Mouse (Mus musculus) lung, embryonic 16.5 days (tissue): Measurements from ENCODE around the gene Chad. TPM values are rescaled to one million over a fixed set of nuclear protein-coding genes. Genes with fewer than 3 reads are reported as not detected.

ENCODE experiments used
- ATAC-seq: fragments of 200-750 bp; cut with Nextera tagmentation; 2 replicates; pipeline ENCODE4 v1.8.0; 2017; ENCODE audit warnings: low read depth, mild to moderate bottlenecking, moderate library complexity
- H3K27ac ChIP-seq: fragments of 300-500 bp; sonication (generic); 2 replicates; pipeline ENCODE4 v1.5.1; 2014; ENCODE audit warnings: mild to moderate bottlenecking, control low read depth, low read length
- H3K27me3 ChIP-seq: fragments of 300-500 bp; sonication (generic); 2 replicates; pipeline ENCODE4 v1.6.1; 2014; ENCODE audit warnings: low read depth, low read length, mixed read lengths; ENCODE audit not compliant: control insufficient read depth, insufficient read depth
- H3K36me3 ChIP-seq: fragments of 300-500 bp; sonication (generic); 2 replicates; pipeline ENCODE4 v1.6.1; 2014; ENCODE audit warnings: low read length; ENCODE audit not compliant: control insufficient read depth, insufficient read depth
- H3K4me1 ChIP-seq: fragments of 300-500 bp; sonication (generic); replicated peaks from 2 replicates; pipeline ENCODE4 v1.6.1; 2014; ENCODE audit warnings: low read length, mixed read lengths; ENCODE audit not compliant: control insufficient read depth, insufficient read depth
- H3K4me2 ChIP-seq: fragments of 300-500 bp; sonication (generic); 2 replicates; pipeline ENCODE4 v1.6.1; 2014; ENCODE audit warnings: low read depth, low read length, control low read depth
- H3K4me3 ChIP-seq: fragments of 300-500 bp; sonication (generic); 2 replicates; pipeline ENCODE4 v1.5.1; 2014; ENCODE audit warnings: mild to moderate bottlenecking, low read length, control low read depth
- H3K9ac ChIP-seq: fragments of 300-500 bp; sonication (generic); 2 replicates; pipeline ENCODE4 v1.6.1; 2014; ENCODE audit warnings: low read length, control low read depth
- H3K9me3 ChIP-seq: fragments of 300-500 bp; sonication (generic); 2 replicates; pipeline ENCODE4 v1.6.1; 2016; ENCODE audit warnings: low read length; ENCODE audit not compliant: control insufficient read depth
- WGBS: fragments of 180-500 bp; shearing (Covaris S2); extraction: QIAGEN DNeasy Blood & Tissue Kit; methylation state at CpG from one replicate; pipeline ENCODE4 v1.1.7; 2014; 5-methylcytosine and 5-hydroxymethylcytosine counted together
- polyA plus RNA-seq: library from polyadenylated mRNA; unstranded; fragments of >200 nt; fragmentation: Nextera tagmentation; extraction: Ambion mirVana; gene quantifications from 2 replicates; pipeline ENCODE4 v1.2.1, GENCODE M21; 2015

Chad gene
- polyA plus RNA-seq = 5.8 and 7.6 TPM in 2 replicates

DNA sequence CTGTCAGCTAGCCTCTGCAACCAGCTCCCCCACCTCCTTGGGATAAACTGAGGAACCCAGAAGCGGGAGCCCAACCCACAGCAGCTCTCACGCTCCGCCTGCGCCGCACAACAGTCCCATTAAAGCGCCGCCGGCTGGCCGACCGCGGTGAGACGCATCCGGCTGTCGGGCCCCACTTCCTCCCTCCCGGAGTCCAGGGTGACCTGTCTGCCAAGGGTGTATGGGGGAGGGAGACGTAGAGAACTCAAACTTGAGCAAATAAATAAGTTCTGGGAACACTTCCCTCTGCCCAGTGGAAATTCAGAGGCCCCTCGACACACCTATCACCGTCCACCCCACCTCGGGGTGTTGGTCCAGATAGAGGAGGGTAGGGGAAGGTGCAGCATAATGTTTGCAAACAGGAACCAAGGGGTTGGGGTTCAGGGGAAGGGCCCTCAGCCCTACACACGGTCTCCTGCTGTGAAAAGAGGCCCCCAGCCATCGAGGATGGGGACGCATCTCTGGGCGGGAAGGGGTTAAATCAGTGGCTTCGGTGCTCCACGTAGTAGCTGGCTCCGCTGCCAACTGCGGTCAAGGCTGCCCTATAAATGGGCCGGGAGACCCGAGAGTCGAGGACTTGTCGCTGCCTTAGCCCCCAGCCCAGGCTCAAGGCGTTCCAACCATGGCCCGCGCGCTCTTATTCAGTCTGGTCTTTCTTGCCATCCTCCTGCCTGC is at the start of gene Chad:
Gene Chad, plus strand, starts transcription at position 611 of the 714 bp plus-strand sequence.
- 0 out of 2 replicates have a peak within 1 kb of the TSS, but pooled peaks have one; percentile 6 for H3K27ac ChIP-seq
- WGBS = 5% methylated on average over 35 of the region's 35 CpGs

DNA sequence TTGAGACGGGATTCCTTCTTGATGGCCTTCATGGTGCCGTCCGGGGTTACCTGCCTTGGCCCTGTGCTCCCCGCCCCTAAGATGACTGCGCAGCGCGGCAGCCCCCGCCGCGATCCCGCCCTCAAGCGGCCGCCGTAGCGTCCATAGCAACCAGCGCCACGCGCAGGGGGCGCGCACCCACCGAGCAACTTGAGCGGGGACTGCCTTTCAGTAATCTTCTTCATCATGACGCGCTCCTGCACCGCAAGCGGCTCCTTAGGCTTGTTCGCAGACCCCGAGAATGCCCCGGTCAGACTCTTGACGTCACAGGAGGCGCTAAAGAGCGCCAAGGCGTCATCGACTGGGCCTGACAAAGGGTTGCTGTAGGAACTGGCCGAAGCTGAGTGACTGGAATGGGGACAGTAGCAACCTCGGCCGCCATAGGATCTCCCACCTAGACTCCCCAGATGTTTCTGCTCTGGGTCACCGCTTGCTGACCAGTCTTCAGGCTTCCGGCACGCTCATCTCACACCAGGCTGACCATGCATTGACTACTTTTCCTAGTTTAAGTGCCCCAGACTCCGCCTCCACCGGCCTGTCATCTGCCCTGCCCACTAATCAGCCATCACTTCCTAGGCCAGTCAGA is 43.5 kb upstream of the Chad start, which contains the start of gene Mycbpap:
Gene Mycbpap, minus strand, starts transcription at position 524 of the 625 bp plus-strand sequence.
- Histone ChIP-seq H3K4me1 (peaks cover 3% of the 10 kb centered on the region; the same call in 1 of the 2 replicates), H3K36me3 (no peaks in the 10 kb centered on the region), H3K4me3 (peak within 1 kb of the TSS; percentile 64), H3K9me3 (no peaks in the 10 kb centered on the region), H3K27ac (0 out of 2 replicates have a peak within 1 kb of the TSS, but pooled peaks have one; percentile 14), H3K9ac (peak within 1 kb of the TSS; percentile 71), H3K4me2 (peak within 1 kb of the TSS; percentile 91), H3K27me3 (no peaks in the 10 kb centered on the region)
- WGBS = under 1% methylated on average over 42 of the region's 42 CpGs
- ATAC-seq = peak; percentile 81

More for the DNA sequence above, at the start of gene Chad:
- Histone ChIP-seq H3K9ac (peak within 1 kb of the TSS; percentile 64), H3K4me2 (peak within 1 kb of the TSS; percentile 57), H3K4me3 (peak within 1 kb of the TSS; percentile 23), H3K27me3 (no peaks in the 10 kb centered on the region), H3K9me3 (no peaks in the 10 kb centered on the region), H3K4me1 (peaks cover 16% of the 10 kb centered on the region), H3K36me3 (no peaks in the 10 kb centered on the region)
- peak; percentile 74 for ATAC-seq

GRCm38 (mm10) chr11:94526171-94526879 is 38.5 kb upstream of the Chad start:
- WGBS = 48% methylated on average over 9 of the region's 9 CpGs
- Histone ChIP-seq H3K4me1 (no peaks in the 10 kb centered on the region; the same call in 1 of the 2 replicates), H3K27me3 (no peaks in the 10 kb centered on the region), H3K9me3 (no peaks in the 10 kb centered on the region), H3K9ac (no peak overlapping the region), H3K36me3 (no peaks in the 10 kb centered on the region), H3K4me3 (no peak overlapping the region), H3K4me2 (no peak overlapping the region), H3K27ac (no peak overlapping the region)
- peak; percentile 53 for ATAC-seq

- 37% methylated on average over 3 of the region's 3 CpGs for WGBS
- ATAC-seq = no peak
Observed at GRCm38 (mm10) chr11:94528879-94529278, 36.0 kb upstream of the Chad start.

DNA sequence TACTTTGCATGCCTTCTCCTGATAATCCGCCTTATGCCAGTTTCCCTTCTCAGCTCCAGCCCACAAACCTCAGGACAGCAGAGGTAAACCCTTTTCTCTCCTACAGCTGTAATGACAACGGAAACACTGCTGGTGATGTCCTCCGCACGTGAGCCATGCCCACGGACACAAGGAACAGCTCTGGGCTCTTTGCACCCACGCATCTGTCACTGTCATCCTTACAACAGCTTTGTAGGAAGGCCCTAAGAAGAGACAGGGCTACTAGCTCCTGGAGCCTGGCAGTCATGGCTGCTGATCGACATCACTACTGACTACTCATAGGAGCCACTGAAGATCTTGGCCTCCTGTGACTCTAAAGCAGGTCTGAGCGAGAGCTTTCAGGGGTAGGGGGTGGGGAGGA is 31.7 kb upstream of the Chad start:
- Histone ChIP-seq H3K27ac (no peak overlapping the region), H3K36me3 (no peaks in the 10 kb centered on the region), H3K9me3 (no peaks in the 10 kb centered on the region), H3K9ac (no peak overlapping the region), H3K4me3 (no peak overlapping the region), H3K27me3 (no peaks in the 10 kb centered on the region), H3K4me2 (no peak overlapping the region), H3K4me1 (no peaks in the 10 kb centered on the region; the same call in 1 of the 2 replicates)
- no peak for ATAC-seq
- WGBS = 70% methylated on average over 8 of the region's 8 CpGs

More at GRCm38 (mm10) chr11:94528879-94529278, 36.0 kb upstream of the Chad start:
- H3K4me3 ChIP-seq = no peak overlapping the region
- no peaks in the 10 kb centered on the region for H3K9me3 ChIP-seq
- H3K9ac ChIP-seq = no peak overlapping the region
- no peak overlapping the region for H3K4me2 ChIP-seq
- H3K4me1 ChIP-seq = no peaks in the 10 kb centered on the region; the same call in 1 of the 2 replicates
- H3K27ac ChIP-seq = no peak overlapping the region
- no peaks in the 10 kb centered on the region for H3K36me3 ChIP-seq
- H3K27me3 ChIP-seq = no peaks in the 10 kb centered on the region

GRCm38 (mm10) chr11:94538733-94539292 is 26.0 kb upstream of the Chad start:
- Histone ChIP-seq H3K27me3 (no peaks in the 10 kb centered on the region), H3K27ac (no peak overlapping the region), H3K9ac (no peak overlapping the region), H3K9me3 (no peaks in the 10 kb centered on the region), H3K4me3 (no peak overlapping the region), H3K4me2 (no peak overlapping the region), H3K4me1 (no peaks in the 10 kb centered on the region), H3K36me3 (no peaks in the 10 kb centered on the region)
- no peak for ATAC-seq
- WGBS = 53% methylated on average over 8 of the region's 8 CpGs

DNA sequence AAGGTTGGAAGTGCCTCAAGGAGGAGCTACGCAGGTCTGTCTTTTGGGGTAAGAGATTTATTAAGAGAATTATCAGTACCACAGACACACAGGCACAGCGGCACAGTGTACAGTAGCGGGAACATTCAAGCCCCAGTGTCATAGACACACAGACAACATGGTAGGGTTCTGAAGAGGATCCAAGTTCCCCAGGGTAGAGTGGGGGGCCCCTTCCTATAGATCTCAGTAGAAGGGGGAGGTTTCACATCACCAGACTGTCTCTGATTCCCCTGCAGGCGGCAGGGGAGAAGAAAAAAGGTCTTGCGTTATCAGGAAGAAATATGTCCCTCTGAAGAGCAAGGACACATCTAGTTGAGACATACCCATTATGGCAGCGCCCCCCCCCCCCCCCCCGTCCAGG is 25.1 kb upstream of the Chad start:
- H3K27me3 ChIP-seq = no peaks in the 10 kb centered on the region
- no peak for ATAC-seq
- H3K4me1 ChIP-seq = peaks cover 3% of the 10 kb centered on the region; the same call in 1 of the 2 replicates
- H3K4me3 ChIP-seq = no peak overlapping the region
- no peaks in the 10 kb centered on the region for H3K36me3 ChIP-seq
- no peaks in the 10 kb centered on the region for H3K9me3 ChIP-seq
- no peak overlapping the region for H3K9ac ChIP-seq
- 81% methylated on average over 7 of the region's 7 CpGs for WGBS
- no peak overlapping the region for H3K4me2 ChIP-seq
- no peak overlapping the region for H3K27ac ChIP-seq

DNA sequence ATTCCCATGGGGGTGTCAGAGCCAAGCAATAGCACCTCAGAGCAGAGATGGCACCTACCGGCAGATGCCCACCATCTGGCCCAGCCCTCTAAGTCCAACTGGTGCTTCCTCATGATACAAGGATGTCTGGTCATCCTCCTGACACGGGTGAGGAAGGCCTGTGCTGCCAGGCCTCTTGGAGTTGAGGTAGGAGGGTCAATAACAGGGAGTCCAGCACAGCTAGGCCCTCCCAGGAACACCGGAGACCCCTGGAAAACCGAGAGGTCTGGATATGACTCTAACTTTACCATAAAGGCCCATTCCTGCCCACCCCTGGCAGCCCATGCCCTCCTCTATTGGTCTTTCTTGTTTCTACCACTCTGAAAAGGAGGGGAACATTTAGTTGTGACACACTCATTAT is 22.4 kb upstream of the Chad start:
- no peaks in the 10 kb centered on the region for H3K27me3 ChIP-seq
- no peaks in the 10 kb centered on the region for H3K36me3 ChIP-seq
- H3K9ac ChIP-seq = no peak overlapping the region
- H3K4me3 ChIP-seq = no peak overlapping the region
- 87% methylated on average over 4 of the region's 4 CpGs for WGBS
- no peak for ATAC-seq
- H3K27ac ChIP-seq = no peak overlapping the region
- H3K4me2 ChIP-seq = no peak overlapping the region
- H3K4me1 ChIP-seq = peaks cover 3% of the 10 kb centered on the region; the same call in 1 of the 2 replicates
- no peaks in the 10 kb centered on the region for H3K9me3 ChIP-seq
